Mouse (Mus musculus) thymus, adult 2 months (tissue): ENCODE measurements around the gene Dync1li1.

ENCODE experiments used
- CTCF ChIP-seq: fragments of 200-500 bp; IDR thresholded peaks from 2 replicates; pipeline ENCODE4 v1.5.1; 2012; ENCODE audit warnings: mild to moderate bottlenecking, control low read depth, low read length, moderate library complexity, borderline replicate concordance; ENCODE audit not compliant: control insufficient read depth, poor library complexity, insufficient read depth; ENCODE audit errors: extremely low read depth
- POLR2A ChIP-seq: fragments of 200-500 bp; IDR thresholded peaks from 2 replicates; pipeline ENCODE4 v1.6.1; 2012; ENCODE audit warnings: mild to moderate bottlenecking, low read length, control low read depth, moderate library complexity; ENCODE audit not compliant: control insufficient read depth, poor library complexity, insufficient read depth; ENCODE audit errors: extremely low read depth

DNA sequence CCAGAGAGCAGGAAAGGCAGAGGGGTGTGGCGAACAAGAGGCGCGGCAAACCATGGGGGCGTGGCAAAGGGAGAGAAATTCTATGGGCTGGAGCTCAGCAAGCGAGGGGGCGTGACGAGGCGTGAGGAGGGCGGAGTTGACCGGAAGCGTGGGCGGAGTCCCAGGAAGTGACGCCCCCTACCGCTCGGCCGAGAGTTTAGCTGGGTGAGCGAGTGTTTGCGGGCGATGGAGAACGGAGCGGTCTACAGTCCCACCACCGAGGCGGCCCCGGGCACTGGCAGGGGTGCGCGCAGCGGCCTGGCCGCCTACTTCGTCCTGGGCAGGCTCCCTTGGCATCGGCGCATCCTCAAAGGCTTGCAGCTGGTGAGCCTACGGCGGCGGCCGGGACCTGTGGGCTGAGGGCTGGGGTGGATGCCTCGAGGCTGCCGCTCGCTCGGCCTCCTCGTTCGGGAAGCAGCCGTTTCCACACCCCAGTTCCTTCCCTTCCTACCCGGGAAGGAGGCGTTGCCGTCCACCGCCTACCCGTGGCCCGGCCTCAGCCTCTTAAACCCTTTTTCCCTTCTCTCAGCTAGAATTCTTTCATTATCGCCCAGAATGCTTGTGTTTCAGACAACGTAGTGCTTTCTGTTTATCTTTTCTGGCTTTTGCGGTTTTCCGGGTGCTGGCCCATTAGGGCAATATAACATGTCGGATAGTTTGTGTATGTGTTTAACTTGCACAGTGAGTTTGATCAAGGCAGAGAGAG, 42.6 kb downstream of the Dync1li1 start, which contains the start of gene Cmtm6:
- peak; percentile 77; the same call in 1 of the 2 replicates for TF ChIP-seq CTCF
- TF ChIP-seq POLR2A = peak; percentile 79
